Mouse (Mus musculus) CH12.LX (cell line): ENCODE measurements around the gene Dse. TPM values are rescaled to one million over a fixed set of nuclear protein-coding genes. Genes with fewer than 3 reads are reported as not detected.

Experiments
- DNase-seq: peaks from one replicate; pipeline ENCODE4 v3.0.0-alpha.2; 2013; ENCODE audit errors: extremely low read depth
- H3K27ac ChIP-seq: 2 replicates; pipeline ENCODE4 v1.5.1; 2012; ENCODE audit warnings: low read depth, mild to moderate bottlenecking, control low read depth, moderate library complexity; ENCODE audit not compliant: insufficient read depth
- H3K27me3 ChIP-seq: replicated peaks from 2 replicates; pipeline ENCODE3; 2012; ENCODE audit warnings: inconsistent platforms
- H3K36me3 ChIP-seq, 2 experiments: replicated peaks in 1 of 2; 2 replicates each; pipeline versions ENCODE3 to v1.6.1; 2012; ENCODE audit warnings: inconsistent platforms in 1 of 2, low read length in 1 of 2, mild to moderate bottlenecking in 1 of 2, mixed read lengths in 1 of 2, moderate library complexity in 1 of 2; ENCODE audit not compliant: control insufficient read depth in 1 of 2, insufficient read depth in 1 of 2
- H3K4me1 ChIP-seq, 2 experiments: 2 replicates each; pipeline ENCODE4 v1.6.1; 2012; ENCODE audit warnings: inconsistent platforms in 1 of 2, moderate library complexity in 1 of 2; ENCODE audit not compliant: insufficient read depth in 2 of 2, control insufficient read depth in 1 of 2
- H3K4me2 ChIP-seq: 2 replicates; pipeline ENCODE4 v1.6.1; 2012; ENCODE audit warnings: low read depth, mild to moderate bottlenecking, control low read depth; ENCODE audit not compliant: poor library complexity, insufficient read depth, severe bottlenecking
- H3K4me3 ChIP-seq, 3 experiments: fragments of 150-350 bp in 1 of 3; sonication (generic) in 1 of 3; replicated peaks in 1 of 3; 2 replicates each; pipeline versions ENCODE3 to v1.5.1; 2011 to 2012; ENCODE audit warnings: low read depth in 2 of 3, low read length in 2 of 3, mild to moderate bottlenecking in 2 of 3, moderate library complexity in 2 of 3, control low read depth in 1 of 3, improper control_type of control experiment in 1 of 3, inconsistent platforms in 1 of 3, mixed read lengths in 1 of 3; ENCODE audit not compliant: poor library complexity in 1 of 3
- H3K79me2 ChIP-seq: replicated peaks from 2 replicates; pipeline ENCODE4 v1.6.1; 2012; ENCODE audit warnings: mild to moderate bottlenecking, moderate library complexity; ENCODE audit not compliant: control insufficient read depth, poor library complexity, insufficient read depth, severe bottlenecking; ENCODE audit errors: extremely low read depth
- H3K9ac ChIP-seq: 2 replicates; pipeline ENCODE4 v1.6.1; 2012; ENCODE audit warnings: low read depth, mild to moderate bottlenecking, control low read depth, moderate library complexity; ENCODE audit not compliant: insufficient read depth
- H3K9me3 ChIP-seq: replicated peaks from 2 replicates; pipeline ENCODE3; 2012; ENCODE audit warnings: low read length, inconsistent platforms, mixed read lengths
- CHD2 ChIP-seq: IDR thresholded peaks from 2 replicates; pipeline ENCODE4 v1.6.1; 2011; ENCODE audit warnings: low read length, improper control_type of control experiment
- CTCF ChIP-seq, 2 experiments: IDR thresholded peaks in 1 of 2; conservative IDR thresholded peaks in 1 of 2; 2 replicates each; pipeline ENCODE4 v1.5.1; 2011 to 2012; ENCODE audit warnings: low read depth in 2 of 2, low read length in 2 of 2, improper control_type of control experiment in 1 of 2, inconsistent platforms in 1 of 2, mild to moderate bottlenecking in 1 of 2, moderate library complexity in 1 of 2
- E2F4 ChIP-seq: IDR thresholded peaks from 2 replicates; pipeline ENCODE4 v1.6.1; 2011; ENCODE audit warnings: low read depth, low read length, improper control_type of control experiment; ENCODE audit not compliant: insufficient replicate concordance
- EP300 ChIP-seq: IDR thresholded peaks from 2 replicates; pipeline ENCODE4 v1.6.1; 2011; ENCODE audit warnings: low read length, improper control_type of control experiment
- ETS1 ChIP-seq: conservative IDR thresholded peaks from 2 replicates; pipeline ENCODE4 v1.6.1; 2012; ENCODE audit warnings: low read depth, mild to moderate bottlenecking, inconsistent platforms, low read length, improper control_type of control experiment, moderate library complexity
- GABPA ChIP-seq: IDR thresholded peaks from 2 replicates; pipeline ENCODE4 v1.6.1; 2012; ENCODE audit warnings: low read depth, low read length, improper control_type of control experiment, inconsistent platforms; ENCODE audit not compliant: insufficient replicate concordance
- JUND ChIP-seq: conservative IDR thresholded peaks from 2 replicates; pipeline ENCODE4 v1.6.1; 2011; ENCODE audit warnings: low read depth, low read length, improper control_type of control experiment
- KAT2A ChIP-seq: IDR thresholded peaks from 2 replicates; pipeline ENCODE4 v1.6.1; 2012; ENCODE audit warnings: low read length, improper control_type of control experiment, inconsistent platforms; ENCODE audit not compliant: insufficient replicate concordance
- MAFK ChIP-seq: IDR thresholded peaks from 2 replicates; pipeline ENCODE4 v1.6.1; 2011; ENCODE audit warnings: low read length, improper control_type of control experiment; ENCODE audit not compliant: insufficient replicate concordance
- MAZ ChIP-seq: IDR thresholded peaks from 2 replicates; pipeline ENCODE4 v1.6.1; 2012; ENCODE audit warnings: low read depth, mild to moderate bottlenecking, inconsistent platforms, low read length, improper control_type of control experiment, moderate library complexity
- MXI1 ChIP-seq: IDR thresholded peaks from 2 replicates; pipeline ENCODE4 v1.6.1; 2011; ENCODE audit warnings: mild to moderate bottlenecking, low read depth, low read length, improper control_type of control experiment
- MYC ChIP-seq: IDR thresholded peaks from 2 replicates; pipeline ENCODE4 v1.6.1; 2011; ENCODE audit warnings: low read depth, mild to moderate bottlenecking, improper control_type of control experiment, low read length
- NRF1 ChIP-seq: IDR thresholded peaks from 2 replicates; pipeline ENCODE4 v1.6.1; 2014; ENCODE audit warnings: low read depth, mild to moderate bottlenecking, inconsistent platforms, low read length, improper control_type of control experiment, moderate library complexity
- PAX5 ChIP-seq: IDR thresholded peaks from 2 replicates; pipeline ENCODE4 v1.6.1; 2012; ENCODE audit warnings: low read length, inconsistent platforms, mixed read lengths
- POLR2A ChIP-seq: IDR thresholded peaks from 2 replicates; pipeline ENCODE4 v1.6.1; 2011; ENCODE audit warnings: low read depth, mild to moderate bottlenecking, improper control_type of control experiment, low read length
- POLR2AphosphoS2 ChIP-seq: IDR thresholded peaks from 2 replicates; pipeline ENCODE4 v1.6.1; 2011; ENCODE audit warnings: low read depth, low read length, improper control_type of control experiment
- TCF12 ChIP-seq: IDR thresholded peaks from 2 replicates; pipeline ENCODE4 v1.6.1; 2014; ENCODE audit warnings: low read depth, mild to moderate bottlenecking, inconsistent platforms, low read length, improper control_type of control experiment
- ZC3H11A ChIP-seq: IDR thresholded peaks from 2 replicates; pipeline ENCODE4 v1.6.1; 2012; ENCODE audit warnings: low read depth, mild to moderate bottlenecking, inconsistent platforms, low read length, improper control_type of control experiment
- ZKSCAN1 ChIP-seq: IDR thresholded peaks from 2 replicates; pipeline ENCODE4 v1.6.1; 2012; ENCODE audit warnings: low read depth, inconsistent platforms, low read length, improper control_type of control experiment, borderline replicate concordance
- ZMIZ1 ChIP-seq: IDR thresholded peaks from 2 replicates; pipeline ENCODE4 v1.6.1; 2012; ENCODE audit warnings: low read depth, mild to moderate bottlenecking, inconsistent platforms, low read length, improper control_type of control experiment
- ZNF384 ChIP-seq: IDR thresholded peaks from 2 replicates; pipeline ENCODE4 v1.6.1; 2012; ENCODE audit warnings: low read depth, low read length, improper control_type of control experiment, inconsistent platforms
- dilution Hi-C: fragments of 300-500 bp; cut with MboI; formaldehyde crosslinking; loops from 2 replicates; pipeline ENCODE4 v1.14.3; 2020; ENCODE audit warnings: low sequenced_read_pairs; ENCODE audit not compliant: extremely low pct_unique_long_range_greater_than_20kb, extremely low pct_ligation_motif_present
- in situ Hi-C: fragments of 300-500 bp; cut with MboI; formaldehyde crosslinking; loops from 3 replicates; pipeline ENCODE4 v1.14.3; 2019; ENCODE audit warnings: low sequenced_read_pairs, low pct_ligation_motif_present, low pct_unique_long_range_greater_than_20kb, mixed read lengths
- polyA plus RNA-seq: library from polyadenylated mRNA; unstranded; fragments of >175 nt; gene quantifications from 2 replicates; pipeline ENCODE4 v1.2.1, GENCODE M21; 2012; ENCODE audit warnings: low read depth; ENCODE audit not compliant: insufficient read length
- total RNA-seq, 2 experiments: library from RNA; depleted of rRNA; stranded (reverse); fragments of 300-350 nt in 1 of 2; fragments of >200 nt in 1 of 2; gene quantifications; 2 replicates each; pipeline ENCODE4 v1.2.3; 2012 to 2014

Dse gene
- total and polyA plus RNA-seq, 3 experiments = 0.10 to 0.15 TPM; not detected in 1

- no peak overlapping the region for H3K27ac ChIP-seq
- H3K4me2 ChIP-seq = no peak overlapping the region
- no peak overlapping the region for H3K4me3 ChIP-seq
- H3K9me3 ChIP-seq = no peaks in the 10 kb centered on the region
- TF ChIP-seq GABPA (no peak), TCF12 (no peak), KAT2A (no peak), ZC3H11A (no peak), CTCF (conservative IDR thresholded peaks at IDR 0.05 in 1 of 2, IDR thresholded peaks at IDR 0.05 in 1 of 2; ENCODE audit: low read depth in 2 of 2, low read length in 2 of 2) (no peak), MYC (no peak), JUND (no peak), POLR2A (no peak), MXI1 (no peak), PAX5 (no peak), E2F4 (no peak), ZNF384 (no peak), ETS1 (no peak), MAZ (no peak), EP300 (no peak), ZMIZ1 (no peak), MAFK (no peak)
- H3K27me3 ChIP-seq = no peaks in the 10 kb centered on the region
- in situ Hi-C loops (no loop called here), dilution Hi-C loops (no loop called here)
- no peaks in the 10 kb centered on the region for H3K79me2 ChIP-seq
- H3K9ac ChIP-seq = no peak overlapping the region
- H3K36me3 ChIP-seq = no peaks in the 10 kb centered on the region
- H3K4me1 ChIP-seq = peaks cover 4 to 15% of the 10 kb centered on the region in 2 experiments; a peak in 3 of 4 replicates
- no peak for DNase-seq
Measured at GRCm38 (mm10) chr10:34166971-34167370, 40.5 kb downstream of the Dse start.

DNA sequence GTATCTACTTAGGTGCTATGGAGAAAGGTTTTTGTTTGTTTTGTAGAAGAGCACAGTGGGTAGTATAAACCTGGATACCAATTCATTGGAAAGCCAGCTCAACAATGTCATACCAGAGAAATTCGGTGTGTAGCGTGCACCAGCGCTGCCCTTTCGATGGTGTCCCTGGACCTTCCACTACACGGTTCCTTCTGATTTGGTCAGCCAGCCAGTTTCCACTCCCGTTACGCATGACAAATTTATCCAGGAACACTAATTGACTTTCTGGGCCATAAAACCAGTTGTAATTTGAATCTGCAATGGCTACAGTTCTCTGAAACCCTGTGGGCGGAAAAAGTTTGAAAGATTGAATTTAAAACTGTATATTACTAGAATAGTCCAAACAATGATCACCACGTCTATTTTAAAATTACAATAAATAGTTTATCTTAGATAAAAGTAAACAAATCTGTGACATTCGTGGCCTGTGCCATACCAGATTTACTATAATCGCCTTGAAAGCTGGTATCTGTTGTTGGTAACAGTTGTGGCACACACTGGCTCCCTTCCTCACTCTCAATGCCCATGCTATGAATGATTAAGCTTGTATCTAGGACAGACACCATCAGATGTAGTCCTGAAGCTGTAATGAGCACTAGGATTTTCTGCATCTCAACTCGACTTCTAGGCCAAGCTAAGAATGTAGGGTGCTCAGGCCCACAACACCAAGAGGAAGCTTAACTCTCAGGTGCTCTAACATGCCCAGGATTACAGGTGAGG, 51.5 kb downstream of the Dse start:
- H3K79me2 ChIP-seq = no peaks in the 10 kb centered on the region
- H3K9me3 ChIP-seq = no peaks in the 10 kb centered on the region
- H3K4me2 ChIP-seq = no peak overlapping the region
- no peak overlapping the region for H3K27ac ChIP-seq
- no peak overlapping the region for H3K4me3 ChIP-seq
- no peaks in the 10 kb centered on the region for H3K27me3 ChIP-seq
- dilution Hi-C loops = no loop called here
- H3K4me1 ChIP-seq = peaks cover 0 to 4% of the 10 kb centered on the region in 2 experiments; a peak in 2 of 4 replicates
- no peak for DNase-seq
- H3K36me3 ChIP-seq = no peaks in the 10 kb centered on the region
- TF ChIP-seq ZMIZ1 = no peak
- TF ChIP-seq NRF1 = no peak
- TF ChIP-seq POLR2AphosphoS2 = no peak
- TF ChIP-seq CHD2 = no peak
- TF ChIP-seq ZKSCAN1 = no peak
- no peak for TF ChIP-seq ZC3H11A
- no peak overlapping the region for H3K9ac ChIP-seq
- in situ Hi-C loops = no loop called here
